Mouse (Mus musculus): ENCODE results near the gene Gphb5. TPM values are rescaled to one million over a fixed set of nuclear protein-coding genes. Genes with fewer than 3 reads are reported as not detected.

The Gphb5 gene
- polyA plus RNA-seq, 1 experiment: not detected

DNA sequence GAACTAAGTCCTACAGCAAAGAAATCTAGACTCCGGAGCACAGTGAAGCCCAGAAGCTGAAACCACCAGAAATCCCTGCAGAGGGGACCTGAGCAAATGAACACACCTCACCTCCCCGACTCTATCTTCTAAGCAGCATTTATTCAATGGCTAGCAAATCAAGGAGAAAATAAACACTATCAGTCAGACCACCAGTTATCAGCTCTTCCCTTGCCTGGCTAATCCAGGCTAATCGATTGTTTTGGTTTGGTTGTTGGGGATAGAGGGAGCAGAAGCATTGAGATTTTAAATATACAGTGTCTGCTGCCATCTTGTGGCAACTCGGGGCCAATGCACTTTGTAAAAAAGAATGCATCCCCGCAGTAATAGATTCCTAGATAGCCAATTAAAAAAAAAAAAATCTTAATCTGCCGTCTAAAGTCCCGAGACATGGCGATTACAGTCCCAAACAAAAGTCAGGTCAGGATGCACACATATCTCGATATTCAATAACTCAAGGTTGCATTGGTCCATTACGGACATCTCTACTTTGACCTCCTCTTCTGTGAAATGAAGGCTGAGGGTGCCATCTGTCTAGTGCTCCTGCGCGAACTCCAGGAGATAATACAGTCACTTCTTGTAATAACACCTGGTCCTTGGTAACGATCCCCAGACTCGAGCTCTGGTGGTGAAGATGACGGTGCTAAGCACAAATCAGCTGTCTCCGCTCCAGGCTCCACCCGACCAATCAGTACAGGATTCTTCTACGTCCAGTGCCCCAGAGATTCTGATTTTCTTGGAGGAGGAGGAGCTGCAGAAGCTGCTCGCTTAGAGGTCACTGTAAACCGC is 27.1 kb downstream of the Gphb5 start:
- no peaks in the 10 kb centered on the region for H3K27me3 ChIP-seq (ENCODE audit: control insufficient read depth, insufficient read depth, low read length, poor library complexity, severe bottlenecking)
- no peaks in the 10 kb centered on the region for H3K4me1 ChIP-seq (ENCODE audit: control insufficient read depth, insufficient read depth, low read length)
- H3K36me3 ChIP-seq (ENCODE audit: control insufficient read depth, insufficient read depth, low read length, poor library complexity, severe bottlenecking): no peaks in the 10 kb centered on the region
- H3K4me3 ChIP-seq (ENCODE audit: low read depth, low read length): no peak overlapping the region
- H3K9ac ChIP-seq (ENCODE audit: low read depth, poor library complexity, severe bottlenecking): no peak overlapping the region
- H3K9me3 ChIP-seq (replicated peaks; ENCODE audit: control insufficient read depth, insufficient read depth, low read length, poor library complexity, severe bottlenecking): no peaks in the 10 kb centered on the region
- no peak for TF ChIP-seq EP300 (IDR thresholded peaks at IDR 0.05; ENCODE audit: insufficient read depth, low read depth, low read length)
- no peak for TF ChIP-seq POLR2A (IDR thresholded peaks at IDR 0.05; ENCODE audit: insufficient read depth, low read length)
- no peak for TF ChIP-seq CTCF (IDR thresholded peaks at IDR 0.05; ENCODE audit: low read depth, low read length)
- H3K27ac ChIP-seq (ENCODE audit: insufficient read depth, low read length): no peak overlapping the region

DNA sequence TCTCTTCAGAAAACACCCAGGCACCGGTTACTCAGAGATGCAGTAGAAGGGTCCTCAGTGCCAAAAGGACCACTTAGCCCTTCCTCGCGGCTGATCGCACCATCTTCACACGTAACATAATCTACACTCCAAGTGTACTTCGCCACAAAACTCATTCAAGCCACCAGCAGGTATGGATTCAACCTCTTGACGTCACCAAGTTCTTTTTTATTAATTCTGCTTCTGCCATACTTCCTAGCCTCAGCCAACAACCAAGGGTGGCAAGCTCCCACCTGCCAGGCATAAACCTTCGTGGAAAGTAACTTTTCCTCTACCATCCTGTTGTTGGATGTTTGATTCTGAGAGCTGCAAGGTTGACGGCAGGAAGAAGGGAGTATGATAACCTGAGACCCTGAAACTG is 28.1 kb downstream of the Gphb5 start:
- H3K27ac ChIP-seq (ENCODE audit: insufficient read depth, low read length): no peak overlapping the region
- H3K9ac ChIP-seq (ENCODE audit: low read depth, poor library complexity, severe bottlenecking): no peak overlapping the region
- H3K36me3 ChIP-seq (ENCODE audit: control insufficient read depth, insufficient read depth, low read length, poor library complexity, severe bottlenecking): no peaks in the 10 kb centered on the region
- H3K9me3 ChIP-seq (replicated peaks; ENCODE audit: control insufficient read depth, insufficient read depth, low read length, poor library complexity, severe bottlenecking): no peaks in the 10 kb centered on the region
- TF ChIP-seq CTCF (IDR thresholded peaks at IDR 0.05; ENCODE audit: low read depth, low read length) (no peak), POLR2A (IDR thresholded peaks at IDR 0.05; ENCODE audit: insufficient read depth, low read length) (no peak), EP300 (IDR thresholded peaks at IDR 0.05; ENCODE audit: insufficient read depth, low read depth, low read length) (no peak)
- no peak overlapping the region for H3K4me3 ChIP-seq (ENCODE audit: low read depth, low read length)
- no peaks in the 10 kb centered on the region for H3K4me1 ChIP-seq (ENCODE audit: control insufficient read depth, insufficient read depth, low read length)
- H3K27me3 ChIP-seq (ENCODE audit: control insufficient read depth, insufficient read depth, low read length, poor library complexity, severe bottlenecking): no peaks in the 10 kb centered on the region

DNA sequence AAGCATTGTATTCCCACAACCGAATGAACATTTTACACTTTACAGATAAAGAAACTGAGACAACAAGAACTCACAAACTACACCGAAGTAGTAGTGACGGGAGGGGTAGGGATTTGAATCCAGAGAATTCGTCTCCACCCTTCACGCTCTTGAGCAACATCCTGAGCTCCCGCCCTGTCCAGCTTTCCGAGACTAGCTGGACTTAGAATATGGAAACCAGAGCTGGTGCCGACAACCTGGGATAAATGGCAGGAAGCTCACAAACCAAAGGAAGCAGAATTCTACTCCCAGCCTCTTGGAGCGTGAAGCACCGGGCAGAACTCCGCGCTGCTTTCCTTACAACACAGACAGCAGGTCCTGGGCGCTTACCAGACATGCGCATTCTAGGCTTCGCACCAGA is 28.7 kb downstream of the Gphb5 start:
- H3K27me3 ChIP-seq (ENCODE audit: control insufficient read depth, insufficient read depth, low read length, poor library complexity, severe bottlenecking): no peaks in the 10 kb centered on the region
- TF ChIP-seq CTCF (IDR thresholded peaks at IDR 0.05; ENCODE audit: low read depth, low read length) (no peak), POLR2A (IDR thresholded peaks at IDR 0.05; ENCODE audit: insufficient read depth, low read length) (no peak), EP300 (IDR thresholded peaks at IDR 0.05; ENCODE audit: insufficient read depth, low read depth, low read length) (no peak)
- no peaks in the 10 kb centered on the region for H3K9me3 ChIP-seq (replicated peaks; ENCODE audit: control insufficient read depth, insufficient read depth, low read length, poor library complexity, severe bottlenecking)
- no peaks in the 10 kb centered on the region for H3K36me3 ChIP-seq (ENCODE audit: control insufficient read depth, insufficient read depth, low read length, poor library complexity, severe bottlenecking)
- H3K4me3 ChIP-seq (ENCODE audit: low read depth, low read length): no peak overlapping the region
- H3K27ac ChIP-seq (ENCODE audit: insufficient read depth, low read length): no peak overlapping the region
- H3K9ac ChIP-seq (ENCODE audit: low read depth, poor library complexity, severe bottlenecking): no peak overlapping the region
- H3K4me1 ChIP-seq (ENCODE audit: control insufficient read depth, insufficient read depth, low read length): no peaks in the 10 kb centered on the region

- Histone ChIP-seq H3K27me3 (ENCODE audit: control insufficient read depth, insufficient read depth, low read length, poor library complexity, severe bottlenecking) (no peaks in the 10 kb centered on the region), H3K9me3 (replicated peaks; ENCODE audit: control insufficient read depth, insufficient read depth, low read length, poor library complexity, severe bottlenecking) (no peaks in the 10 kb centered on the region), H3K9ac (ENCODE audit: low read depth, poor library complexity, severe bottlenecking) (no peak overlapping the region), H3K4me3 (ENCODE audit: low read depth, low read length) (no peak overlapping the region), H3K27ac (ENCODE audit: insufficient read depth, low read length) (no peak overlapping the region), H3K36me3 (ENCODE audit: control insufficient read depth, insufficient read depth, low read length, poor library complexity, severe bottlenecking) (no peaks in the 10 kb centered on the region), H3K4me1 (ENCODE audit: control insufficient read depth, insufficient read depth, low read length) (no peaks in the 10 kb centered on the region)
- TF ChIP-seq CTCF (IDR thresholded peaks at IDR 0.05; ENCODE audit: low read depth, low read length) (no peak), POLR2A (IDR thresholded peaks at IDR 0.05; ENCODE audit: insufficient read depth, low read length) (no peak), EP300 (IDR thresholded peaks at IDR 0.05; ENCODE audit: insufficient read depth, low read depth, low read length) (no peak)
Observed at GRCm38 (mm10) chr12:75387156-75387555, 29.4 kb downstream of the Gphb5 start.

- TF ChIP-seq POLR2A (IDR thresholded peaks at IDR 0.05; ENCODE audit: insufficient read depth, low read length) (no peak), EP300 (IDR thresholded peaks at IDR 0.05; ENCODE audit: insufficient read depth, low read depth, low read length) (no peak), CTCF (IDR thresholded peaks at IDR 0.05; ENCODE audit: low read depth, low read length) (no peak)
- Histone ChIP-seq H3K27ac (ENCODE audit: insufficient read depth, low read length) (no peak overlapping the region), H3K27me3 (ENCODE audit: control insufficient read depth, insufficient read depth, low read length, poor library complexity, severe bottlenecking) (no peaks in the 10 kb centered on the region), H3K4me1 (ENCODE audit: control insufficient read depth, insufficient read depth, low read length) (no peaks in the 10 kb centered on the region), H3K4me3 (ENCODE audit: low read depth, low read length) (no peak overlapping the region), H3K36me3 (ENCODE audit: control insufficient read depth, insufficient read depth, low read length, poor library complexity, severe bottlenecking) (no peaks in the 10 kb centered on the region), H3K9ac (ENCODE audit: low read depth, poor library complexity, severe bottlenecking) (no peak overlapping the region), H3K9me3 (replicated peaks; ENCODE audit: control insufficient read depth, insufficient read depth, low read length, poor library complexity, severe bottlenecking) (no peaks in the 10 kb centered on the region)
Observed at GRCm38 (mm10) chr12:75386731-75387130, 29.9 kb downstream of the Gphb5 start.

DNA sequence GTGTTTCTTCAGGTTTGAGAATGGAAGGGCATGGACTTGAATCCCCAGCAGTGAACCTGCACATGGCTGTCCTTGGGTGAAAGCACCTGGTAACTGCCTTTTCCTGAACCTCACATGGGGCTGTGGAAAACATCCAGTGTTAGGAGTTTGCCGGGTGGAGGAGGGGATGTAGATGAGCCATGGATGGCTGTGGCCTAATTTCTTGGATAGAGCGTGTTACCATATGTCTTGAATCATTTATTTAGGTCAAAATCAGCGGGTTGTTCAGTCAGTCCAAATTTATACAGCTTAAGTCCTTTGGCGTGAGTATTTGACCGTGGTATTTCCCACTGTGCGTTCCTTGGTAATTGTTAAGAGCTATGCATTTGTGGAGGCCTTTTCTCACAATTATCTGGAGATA is 40.5 kb downstream of the Gphb5 start:
- Histone ChIP-seq H3K9ac (ENCODE audit: low read depth, poor library complexity, severe bottlenecking) (no peak overlapping the region), H3K4me3 (ENCODE audit: low read depth, low read length) (no peak overlapping the region), H3K27me3 (ENCODE audit: control insufficient read depth, insufficient read depth, low read length, poor library complexity, severe bottlenecking) (no peaks in the 10 kb centered on the region; the same call in 1 of the 2 replicates), H3K36me3 (ENCODE audit: control insufficient read depth, insufficient read depth, low read length, poor library complexity, severe bottlenecking) (no peaks in the 10 kb centered on the region), H3K4me1 (ENCODE audit: control insufficient read depth, insufficient read depth, low read length) (no peaks in the 10 kb centered on the region), H3K27ac (ENCODE audit: insufficient read depth, low read length) (no peak overlapping the region), H3K9me3 (replicated peaks; ENCODE audit: control insufficient read depth, insufficient read depth, low read length, poor library complexity, severe bottlenecking) (peaks cover 7% of the 10 kb centered on the region; the same call in 1 of the 2 replicates)
- TF ChIP-seq CTCF (IDR thresholded peaks at IDR 0.05; ENCODE audit: low read depth, low read length) (no peak), POLR2A (IDR thresholded peaks at IDR 0.05; ENCODE audit: insufficient read depth, low read length) (no peak), EP300 (IDR thresholded peaks at IDR 0.05; ENCODE audit: insufficient read depth, low read depth, low read length) (no peak)

All from ES-Bruce4 (cell line).